8 mouse cellular contexts compared by ENCODE assay signal in the genomic region with DNA sequence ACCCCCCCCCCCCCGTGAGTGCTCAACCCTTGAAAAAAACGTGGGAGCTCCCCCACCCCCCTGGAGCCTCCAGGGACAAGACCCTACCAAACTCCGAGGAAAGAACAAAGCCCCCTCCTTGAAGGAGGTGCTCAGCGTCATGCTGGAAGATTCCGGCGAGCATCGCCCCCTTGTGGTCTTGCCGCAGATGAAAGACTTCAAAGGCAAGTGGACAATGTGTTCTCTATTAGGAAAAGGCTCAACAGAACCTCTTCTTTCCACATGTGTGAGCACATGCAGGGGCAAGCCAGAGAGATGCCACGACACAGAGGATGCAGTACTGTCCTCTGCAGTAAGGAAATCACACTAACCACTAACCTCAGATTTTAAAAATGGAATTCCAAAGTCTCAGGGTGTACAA. TPM values are rescaled to one million over a fixed set of nuclear protein-coding genes. Genes with fewer than 3 reads are reported as not detected.
A peak's percentile ranks its signal among the peaks of the same experiment; 100 is the strongest.
DNase-seq lines count a peak whose midpoint lies in the region; ATAC-seq and TF ChIP-seq lines count a peak whose summit lies in the region.

No protein-coding gene starts in this region.

- no peaks in the 10 kb centered on the region for H3K9me3 ChIP-seq in limb, embryonic 10.5 days (replicated peaks)
- no peaks in the 10 kb centered on the region for H3K9me3 ChIP-seq in neural tube, embryonic 12.5 days

- DNase-seq in spleen, adult 2 months (ENCODE audit: low read depth in 1 of 2, low spot score in 2 of 2): peak in 1 of 2 experiments; percentile 19
- DNase-seq in spleen, adult 12 weeks (ENCODE audit: low spot score): no peak
- peak; percentile 82 for DNase-seq in embryo, embryonic 9.5 days (ENCODE audit: extremely low spot score)
- DNase-seq in heart, adult 18-20 months: peak; percentile 46 to 75
- DNase-seq in kidney, adult 2 months: peak; percentile 51
- peak; percentile 90 for DNase-seq in limb, embryonic 10.5 days (ENCODE audit: low spot score)
- DNase-seq in thymus, adult 2 months: peak; percentile 70

- no peaks in the 10 kb centered on the region for H3K27me3 ChIP-seq in spleen, adult 2 months (ENCODE audit: control insufficient read depth, insufficient read depth, low read length)
- H3K27me3 ChIP-seq in kidney, adult 2 months (replicated peaks; ENCODE audit: control insufficient read depth, insufficient read depth, low read length): no peaks in the 10 kb centered on the region; the same call in 1 of the 2 replicates
- no peaks in the 10 kb centered on the region; the same call in 1 of the 2 replicates for H3K27me3 ChIP-seq in limb, embryonic 10.5 days (ENCODE audit: low read depth, poor library complexity, severe bottlenecking)
- H3K27me3 ChIP-seq in neural tube, embryonic 12.5 days (replicated peaks): no peaks in the 10 kb centered on the region
- H3K27me3 ChIP-seq in thymus, adult 2 months (ENCODE audit: control insufficient read depth, insufficient read depth, low read length): no peaks in the 10 kb centered on the region; the same call in 1 of the 2 replicates

- peak overlapping the region; percentile 46 for H3K4me2 ChIP-seq in neural tube, embryonic 12.5 days (replicated peaks)

- H3K4me1 ChIP-seq in spleen, adult 2 months (ENCODE audit: control insufficient read depth, insufficient read depth, insufficient read length): no peaks in the 10 kb centered on the region
- H3K4me1 ChIP-seq in kidney, adult 2 months (ENCODE audit: control insufficient read depth, insufficient read depth, low read length): no peaks in the 10 kb centered on the region
- H3K4me1 ChIP-seq in limb, embryonic 10.5 days: peaks cover 64% of the 10 kb centered on the region
- H3K4me1 ChIP-seq in neural tube, embryonic 12.5 days: peaks cover 15% of the 10 kb centered on the region
- H3K4me1 ChIP-seq in thymus, adult 2 months (replicated peaks; ENCODE audit: control insufficient read depth, insufficient read depth, low read length): no peaks in the 10 kb centered on the region

- H3K4me3 ChIP-seq in spleen, adult 2 months (ENCODE audit: extremely low read depth, insufficient read depth, insufficient read length): no peak overlapping the region
- no peak overlapping the region for H3K4me3 ChIP-seq in kidney, adult 2 months (ENCODE audit: insufficient read depth, low read depth, low read length)
- H3K4me3 ChIP-seq in limb, embryonic 10.5 days: peak overlapping the region; percentile 27
- H3K4me3 ChIP-seq in neural tube, embryonic 12.5 days: no peak overlapping the region
- no peak overlapping the region for H3K4me3 ChIP-seq in thymus, adult 2 months (ENCODE audit: control insufficient read depth, insufficient read depth, low read length)

- TF ChIP-seq CTCF in spleen, adult 2 months (IDR thresholded peaks at IDR 0.05; ENCODE audit: extremely low read depth, insufficient read depth, insufficient read length, insufficient replicate concordance): peak; percentile 71; the same call in 1 of the 2 replicates
- TF ChIP-seq CTCF in kidney, adult 2 months (conservative IDR thresholded peaks at IDR 0.05; ENCODE audit: insufficient read depth, insufficient read length, low read depth, low read length): peak; percentile 79
- TF ChIP-seq CTCF in thymus, adult 2 months (IDR thresholded peaks at IDR 0.05; ENCODE audit: borderline replicate concordance, control insufficient read depth, extremely low read depth, insufficient read depth, low read length, poor library complexity): peak; percentile 80; the same call in 1 of the 2 replicates

- peak; percentile 70 for ATAC-seq in neural tube, embryonic 12.5 days (ENCODE audit: low FRiP score, low read depth)

- TF ChIP-seq POLR2A in spleen, adult 2 months (IDR thresholded peaks at IDR 0.05; ENCODE audit: low read depth, low read length): no peak
- TF ChIP-seq POLR2A in kidney, adult 2 months (IDR thresholded peaks at IDR 0.05; ENCODE audit: low read depth, low read length): no peak
- no peak for TF ChIP-seq POLR2A in thymus, adult 2 months (IDR thresholded peaks at IDR 0.05; ENCODE audit: control insufficient read depth, extremely low read depth, insufficient read depth, low read length, poor library complexity)

- no peaks in the 10 kb centered on the region for H3K36me3 ChIP-seq in spleen, adult 2 months (ENCODE audit: control insufficient read depth, insufficient read depth, low read length)
- no peaks in the 10 kb centered on the region for H3K36me3 ChIP-seq in kidney, adult 2 months (ENCODE audit: control insufficient read depth, insufficient read depth, low read length)
- H3K36me3 ChIP-seq in limb, embryonic 10.5 days: no peaks in the 10 kb centered on the region
- H3K36me3 ChIP-seq in neural tube, embryonic 12.5 days: no peaks in the 10 kb centered on the region
- H3K36me3 ChIP-seq in thymus, adult 2 months (ENCODE audit: control insufficient read depth, insufficient read depth, low read length): no peaks in the 10 kb centered on the region

- no peak overlapping the region for H3K27ac ChIP-seq in spleen, adult 2 months (ENCODE audit: insufficient read depth, low read length)
- H3K27ac ChIP-seq in kidney, adult 2 months (ENCODE audit: insufficient read depth, low read depth, low read length): no peak overlapping the region
- peak overlapping the region; percentile 86 for H3K27ac ChIP-seq in limb, embryonic 10.5 days
- no peak overlapping the region for H3K27ac ChIP-seq in neural tube, embryonic 12.5 days
- no peak overlapping the region for H3K27ac ChIP-seq in thymus, adult 2 months (ENCODE audit: control insufficient read depth, insufficient read depth, low read length)

- 2% methylated on average over 9 of the region's 9 CpGs for WGBS in spleen, adult 2 months
- WGBS in kidney, adult 2 months: under 1% methylated on average over 9 of the region's 9 CpGs
- WGBS in limb, embryonic 10.5 days: under 1% methylated on average over 9 of the region's 9 CpGs
- 1% methylated on average over 9 of the region's 9 CpGs for WGBS in neural tube, embryonic 12.5 days
- 2% methylated on average over 9 of the region's 9 CpGs for WGBS in thymus, adult 2 months

- no peak overlapping the region for H3K9ac ChIP-seq in neural tube, embryonic 12.5 days

RNA-seq across cellular contexts. Expression of gene Twist2, which starts 46.2 kb away (rescaled TPM):
- 1.4 and 2.2 TPM in 2 replicates for polyA plus RNA-seq in spleen, adult 2 months (2012; rRNA removed)
- total RNA-seq in heart, adult 18-20 months (2021): 1 to 10 TPM in 1 of 2 experiments, under 1 TPM in 1; 0.80 to 1.3 TPM
- 1.5 and 2.3 TPM in 2 replicates for polyA plus RNA-seq in kidney, adult 2 months (2012; rRNA removed)
- polyA plus RNA-seq in limb, embryonic 10.5 days (2016; fragmentation: Nextera tagmentation; extraction: Ambion mirVana): 40.2 and 47.3 TPM in 2 replicates
- polyA plus RNA-seq in neural tube, embryonic 12.5 days (2016; fragmentation: Nextera tagmentation; extraction: Ambion mirVana): 9.3 and 10.1 TPM in 2 replicates
- 1.5 and 2.1 TPM in 2 replicates for polyA plus RNA-seq in thymus, adult 2 months (2012; rRNA removed)
